Mouse (Mus musculus): ENCODE results near the gene Auts2. TPM values are rescaled to one million over a fixed set of nuclear protein-coding genes. Genes with fewer than 3 reads are reported as not detected.

The Auts2 gene
- polyA plus RNA-seq, 1 experiment from 2014 or later = 75.0 TPM

- no peak overlapping the region for H3K4me3 ChIP-seq (replicated peaks; ENCODE audit: low read depth, low read length)
- WGBS = 92% methylated on average over 1 of the region's 1 CpGs
- no peaks in the 10 kb centered on the region for H3K27me3 ChIP-seq (ENCODE audit: control insufficient read depth, insufficient read depth, low read length)
- ATAC-seq (ENCODE audit: low FRiP score, low TSS enrichment) (no peak), DNase-seq (no peak)
- no peaks in the 10 kb centered on the region for H3K9me3 ChIP-seq (ENCODE audit: control insufficient read depth, low read length)
- H3K9ac ChIP-seq (replicated peaks; ENCODE audit: low read length) = no peak overlapping the region
- no peaks in the 10 kb centered on the region for H3K36me3 ChIP-seq (ENCODE audit: control insufficient read depth, insufficient read depth, low read length)
- no peak overlapping the region for H3K4me2 ChIP-seq (ENCODE audit: low read length)
- H3K4me1 ChIP-seq (ENCODE audit: control insufficient read depth, insufficient read depth, low read length) = peaks cover 46% of the 10 kb centered on the region
- no peak overlapping the region for H3K27ac ChIP-seq (replicated peaks; ENCODE audit: low read depth, low read length)
These were observed 770.5 kb downstream of the Auts2 start for GRCm38 (mm10) chr5:131772616-131773015.

- DNase-seq (peak; percentile 66), ATAC-seq (ENCODE audit: low FRiP score, low TSS enrichment) (peak; percentile 43)
- peak overlapping the region; percentile 67 for H3K27ac ChIP-seq (replicated peaks; ENCODE audit: low read depth, low read length)
- H3K9ac ChIP-seq (replicated peaks; ENCODE audit: low read length) = peak overlapping the region; percentile 23; the same call in 1 of the 2 replicates
- 12% methylated on average over 11 of the region's 11 CpGs for WGBS
- peaks cover 35% of the 10 kb centered on the region for H3K4me1 ChIP-seq (ENCODE audit: control insufficient read depth, insufficient read depth, low read length)
- H3K4me2 ChIP-seq (ENCODE audit: low read length) = no peak overlapping the region
- H3K4me3 ChIP-seq (replicated peaks; ENCODE audit: low read depth, low read length) = no peak overlapping the region
- H3K27me3 ChIP-seq (ENCODE audit: control insufficient read depth, insufficient read depth, low read length) = no peaks in the 10 kb centered on the region
- H3K9me3 ChIP-seq (ENCODE audit: control insufficient read depth, low read length) = no peaks in the 10 kb centered on the region
- H3K36me3 ChIP-seq (ENCODE audit: control insufficient read depth, insufficient read depth, low read length) = no peaks in the 10 kb centered on the region
These were observed 773.9 kb downstream of the Auts2 start for GRCm38 (mm10) chr5:131769273-131769672.

- Histone ChIP-seq H3K4me1 (ENCODE audit: control insufficient read depth, insufficient read depth, low read length) (peaks cover 35% of the 10 kb centered on the region), H3K9ac (replicated peaks; ENCODE audit: low read length) (no peak overlapping the region; the same call in 1 of the 2 replicates), H3K4me2 (ENCODE audit: low read length) (no peak overlapping the region), H3K4me3 (replicated peaks; ENCODE audit: low read depth, low read length) (no peak overlapping the region), H3K27ac (replicated peaks; ENCODE audit: low read depth, low read length) (no peak overlapping the region), H3K27me3 (ENCODE audit: control insufficient read depth, insufficient read depth, low read length) (no peaks in the 10 kb centered on the region), H3K9me3 (ENCODE audit: control insufficient read depth, low read length) (no peaks in the 10 kb centered on the region), H3K36me3 (ENCODE audit: control insufficient read depth, insufficient read depth, low read length) (no peaks in the 10 kb centered on the region)
- ATAC-seq (ENCODE audit: low FRiP score, low TSS enrichment) (no peak), DNase-seq (no peak)
- WGBS = 48% methylated on average over 12 of the region's 12 CpGs
These were observed 775.4 kb downstream of the Auts2 start for GRCm38 (mm10) chr5:131767699-131768264.

DNA sequence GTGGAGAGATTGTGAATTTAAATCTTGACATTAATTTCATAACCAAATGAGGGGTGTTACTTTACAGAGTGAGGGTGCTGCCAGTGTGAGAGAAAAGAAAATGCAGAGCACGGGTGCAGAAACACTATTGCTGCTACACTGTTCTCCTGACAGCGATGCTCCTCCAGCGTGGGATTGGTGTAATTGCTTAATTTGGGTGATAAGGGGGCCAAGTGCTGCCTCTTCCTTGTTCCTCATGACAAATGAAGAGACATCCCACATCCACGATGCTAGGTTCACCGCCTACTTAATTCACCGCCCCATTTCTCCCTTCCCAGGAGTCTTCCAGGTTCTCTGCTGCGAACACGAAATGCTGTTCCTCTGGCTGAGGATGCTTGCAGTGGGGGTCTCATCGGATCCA lies 776.0 kb downstream of the Auts2 start:
- no peak overlapping the region for H3K27ac ChIP-seq (replicated peaks; ENCODE audit: low read depth, low read length)
- no peaks in the 10 kb centered on the region for H3K9me3 ChIP-seq (ENCODE audit: control insufficient read depth, low read length)
- ATAC-seq (ENCODE audit: low FRiP score, low TSS enrichment) (no peak), DNase-seq (no peak)
- H3K36me3 ChIP-seq (ENCODE audit: control insufficient read depth, insufficient read depth, low read length) = no peaks in the 10 kb centered on the region
- H3K27me3 ChIP-seq (ENCODE audit: control insufficient read depth, insufficient read depth, low read length) = no peaks in the 10 kb centered on the region
- H3K4me2 ChIP-seq (ENCODE audit: low read length) = no peak overlapping the region
- peaks cover 35% of the 10 kb centered on the region for H3K4me1 ChIP-seq (ENCODE audit: control insufficient read depth, insufficient read depth, low read length)
- no peak overlapping the region for H3K4me3 ChIP-seq (replicated peaks; ENCODE audit: low read depth, low read length)
- H3K9ac ChIP-seq (replicated peaks; ENCODE audit: low read length) = no peak overlapping the region
- WGBS = 71% methylated on average over 9 of the region's 9 CpGs

DNA sequence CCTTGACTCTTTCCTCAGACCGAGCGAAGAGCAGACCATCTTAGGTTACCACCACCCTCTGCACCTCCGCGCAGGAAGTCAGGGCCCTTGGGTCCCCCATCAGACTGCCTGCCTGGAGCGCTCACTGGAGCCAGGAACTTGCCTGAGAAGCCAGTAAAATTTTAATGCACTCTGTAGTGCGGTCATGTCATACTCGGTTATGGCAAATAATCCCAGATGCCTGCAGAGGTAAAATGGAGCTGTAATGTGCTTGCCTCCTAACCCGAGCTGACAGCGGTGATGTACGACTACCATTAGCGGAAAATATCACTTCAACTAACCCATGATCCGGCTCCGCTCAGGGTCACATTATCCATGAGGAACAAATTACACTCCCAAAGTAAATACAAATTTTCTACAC lies 783.7 kb downstream of the Auts2 start:
- WGBS = 88% methylated on average over 13 of the region's 13 CpGs
- H3K9me3 ChIP-seq (ENCODE audit: control insufficient read depth, low read length) = no peaks in the 10 kb centered on the region
- DNase-seq (no peak), ATAC-seq (ENCODE audit: low FRiP score, low TSS enrichment) (no peak)
- H3K9ac ChIP-seq (replicated peaks; ENCODE audit: low read length) = no peak overlapping the region
- no peaks in the 10 kb centered on the region for H3K36me3 ChIP-seq (ENCODE audit: control insufficient read depth, insufficient read depth, low read length)
- H3K4me1 ChIP-seq (ENCODE audit: control insufficient read depth, insufficient read depth, low read length) = no peaks in the 10 kb centered on the region
- H3K27me3 ChIP-seq (ENCODE audit: control insufficient read depth, insufficient read depth, low read length) = no peaks in the 10 kb centered on the region
- no peak overlapping the region for H3K27ac ChIP-seq (replicated peaks; ENCODE audit: low read depth, low read length)
- H3K4me3 ChIP-seq (replicated peaks; ENCODE audit: low read depth, low read length) = no peak overlapping the region
- no peak overlapping the region for H3K4me2 ChIP-seq (ENCODE audit: low read length)

DNA sequence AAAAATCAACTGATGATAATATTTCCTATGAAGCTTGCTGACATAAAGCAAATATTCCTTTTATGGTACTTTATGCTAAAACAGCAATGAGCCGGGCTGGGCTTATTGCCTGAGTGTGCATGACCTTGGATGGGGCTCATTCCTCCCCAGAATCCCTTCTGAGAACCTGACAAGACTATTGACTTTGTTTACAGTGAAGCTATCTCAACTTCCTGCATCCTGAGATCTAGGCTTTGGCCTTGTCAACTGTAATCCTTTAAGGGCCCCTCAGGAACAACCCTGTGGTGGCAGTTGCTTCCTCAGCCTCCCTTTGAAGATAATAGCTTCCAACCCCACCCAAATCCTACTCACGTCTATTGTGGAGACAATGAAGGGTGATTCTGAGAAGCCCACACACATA lies 792.8 kb downstream of the Auts2 start:
- WGBS = 63% methylated on average over 2 of the region's 2 CpGs
- H3K36me3 ChIP-seq (ENCODE audit: control insufficient read depth, insufficient read depth, low read length) = no peaks in the 10 kb centered on the region
- H3K27me3 ChIP-seq (ENCODE audit: control insufficient read depth, insufficient read depth, low read length) = no peaks in the 10 kb centered on the region
- H3K27ac ChIP-seq (replicated peaks; ENCODE audit: low read depth, low read length) = no peak overlapping the region
- no peak for DNase-seq
- peaks cover 9% of the 10 kb centered on the region; the same call in 1 of the 2 replicates for H3K4me1 ChIP-seq (ENCODE audit: control insufficient read depth, insufficient read depth, low read length)
- no peak for ATAC-seq (ENCODE audit: low FRiP score, low TSS enrichment)
- H3K9ac ChIP-seq (replicated peaks; ENCODE audit: low read length) = no peak overlapping the region
- H3K9me3 ChIP-seq (ENCODE audit: control insufficient read depth, low read length) = no peaks in the 10 kb centered on the region
- no peak overlapping the region for H3K4me2 ChIP-seq (ENCODE audit: low read length)
- H3K4me3 ChIP-seq (replicated peaks; ENCODE audit: low read depth, low read length) = no peak overlapping the region

GRCm38 (mm10) chr5:131749211-131749610 lies 793.9 kb downstream of the Auts2 start:
- 32% methylated on average over 6 of the region's 6 CpGs for WGBS
- DNase-seq (peak; percentile 61), ATAC-seq (ENCODE audit: low FRiP score, low TSS enrichment) (no peak)
- Histone ChIP-seq H3K4me2 (ENCODE audit: low read length) (no peak overlapping the region), H3K4me3 (replicated peaks; ENCODE audit: low read depth, low read length) (no peak overlapping the region), H3K36me3 (ENCODE audit: control insufficient read depth, insufficient read depth, low read length) (no peaks in the 10 kb centered on the region), H3K9ac (replicated peaks; ENCODE audit: low read length) (no peak overlapping the region), H3K27me3 (ENCODE audit: control insufficient read depth, insufficient read depth, low read length) (no peaks in the 10 kb centered on the region), H3K27ac (replicated peaks; ENCODE audit: low read depth, low read length) (peak overlapping the region; percentile 34; the same call in 1 of the 2 replicates), H3K9me3 (ENCODE audit: control insufficient read depth, low read length) (no peaks in the 10 kb centered on the region), H3K4me1 (ENCODE audit: control insufficient read depth, insufficient read depth, low read length) (peaks cover 9% of the 10 kb centered on the region; the same call in 1 of the 2 replicates)

- Histone ChIP-seq H3K9me3 (ENCODE audit: control insufficient read depth, low read length) (no peaks in the 10 kb centered on the region), H3K27me3 (ENCODE audit: control insufficient read depth, insufficient read depth, low read length) (no peaks in the 10 kb centered on the region), H3K36me3 (ENCODE audit: control insufficient read depth, insufficient read depth, low read length) (no peaks in the 10 kb centered on the region), H3K9ac (replicated peaks; ENCODE audit: low read length) (no peak overlapping the region), H3K27ac (replicated peaks; ENCODE audit: low read depth, low read length) (no peak overlapping the region), H3K4me1 (ENCODE audit: control insufficient read depth, insufficient read depth, low read length) (no peaks in the 10 kb centered on the region), H3K4me2 (ENCODE audit: low read length) (no peak overlapping the region), H3K4me3 (replicated peaks; ENCODE audit: low read depth, low read length) (no peak overlapping the region)
- ATAC-seq (ENCODE audit: low FRiP score, low TSS enrichment) (no peak), DNase-seq (no peak)
- WGBS = 67% methylated on average over 8 of the region's 8 CpGs
These were observed 800.1 kb downstream of the Auts2 start for GRCm38 (mm10) chr5:131743069-131743468.

- Histone ChIP-seq H3K9me3 (ENCODE audit: control insufficient read depth, low read length) (no peaks in the 10 kb centered on the region), H3K36me3 (ENCODE audit: control insufficient read depth, insufficient read depth, low read length) (no peaks in the 10 kb centered on the region), H3K4me2 (ENCODE audit: low read length) (no peak overlapping the region), H3K27ac (replicated peaks; ENCODE audit: low read depth, low read length) (no peak overlapping the region), H3K4me1 (ENCODE audit: control insufficient read depth, insufficient read depth, low read length) (peaks cover 10% of the 10 kb centered on the region; the same call in 1 of the 2 replicates), H3K9ac (replicated peaks; ENCODE audit: low read length) (no peak overlapping the region), H3K4me3 (replicated peaks; ENCODE audit: low read depth, low read length) (no peak overlapping the region), H3K27me3 (ENCODE audit: control insufficient read depth, insufficient read depth, low read length) (no peaks in the 10 kb centered on the region)
- ATAC-seq (ENCODE audit: low FRiP score, low TSS enrichment) = no peak
- 82% methylated on average over 6 of the region's 6 CpGs for WGBS
- DNase-seq = no peak
These were observed 805.7 kb downstream of the Auts2 start for GRCm38 (mm10) chr5:131737476-131737875.
